Mouse (Mus musculus) MEL (cell line): ENCODE results near the gene 1700080O16Rik.

Experiments
- CHD1 ChIP-seq: IDR thresholded peaks from 2 replicates; pipeline ENCODE4 v1.6.1; 2012; ENCODE audit warnings: low read depth, mild to moderate bottlenecking, inconsistent platforms, low read length, improper control_type of control experiment
- CTCF ChIP-seq, 3 experiments: IDR thresholded peaks in 2 of 3; conservative IDR thresholded peaks in 1 of 3; 2 replicates each; pipeline ENCODE4 v1.5.1; 2011 to 2012; ENCODE audit warnings: low read length in 3 of 3, low read depth in 2 of 3, mild to moderate bottlenecking in 2 of 3, improper control_type of control experiment in 1 of 3, inconsistent platforms in 1 of 3, mixed read lengths in 1 of 3, moderate library complexity in 1 of 3; ENCODE audit not compliant: control insufficient read depth in 1 of 3, insufficient read depth in 1 of 3, poor library complexity in 1 of 3, severe bottlenecking in 1 of 3
- E2F4 ChIP-seq: IDR thresholded peaks from 2 replicates; pipeline ENCODE4 v1.6.1; 2011; ENCODE audit warnings: low read depth, low read length, improper control_type of control experiment, borderline replicate concordance
- GABPA ChIP-seq: IDR thresholded peaks from 2 replicates; pipeline ENCODE4 v1.6.1; 2012; ENCODE audit warnings: low read depth, mild to moderate bottlenecking, inconsistent platforms, low read length, improper control_type of control experiment, moderate library complexity
- MAFK ChIP-seq: IDR thresholded peaks from 2 replicates; pipeline ENCODE4 v1.6.1; 2011; ENCODE audit warnings: low read depth, mild to moderate bottlenecking, low read length, improper control_type of control experiment, borderline replicate concordance
- POLR2A ChIP-seq, 2 experiments: IDR thresholded peaks; 2 replicates each; pipeline ENCODE4 v1.6.1; 2011 to 2012; ENCODE audit warnings: low read length in 2 of 2, mild to moderate bottlenecking in 2 of 2, control low read depth in 1 of 2, improper control_type of control experiment in 1 of 2, low read depth in 1 of 2, moderate library complexity in 1 of 2; ENCODE audit not compliant: control insufficient read depth in 1 of 2, insufficient read depth in 1 of 2, poor library complexity in 1 of 2
- RCOR1 ChIP-seq: IDR thresholded peaks from 2 replicates; pipeline ENCODE4 v1.6.1; 2012; ENCODE audit warnings: low read depth, mild to moderate bottlenecking, inconsistent platforms, low read length, improper control_type of control experiment
- SIN3A ChIP-seq: IDR thresholded peaks from 2 replicates; pipeline ENCODE4 v1.6.1; 2012; ENCODE audit warnings: low read length, improper control_type of control experiment, inconsistent platforms
- USF1 ChIP-seq: IDR thresholded peaks from 2 replicates; pipeline ENCODE4 v1.6.1; 2014; ENCODE audit warnings: low read depth, mild to moderate bottlenecking, inconsistent platforms, low read length, improper control_type of control experiment, moderate library complexity

DNA sequence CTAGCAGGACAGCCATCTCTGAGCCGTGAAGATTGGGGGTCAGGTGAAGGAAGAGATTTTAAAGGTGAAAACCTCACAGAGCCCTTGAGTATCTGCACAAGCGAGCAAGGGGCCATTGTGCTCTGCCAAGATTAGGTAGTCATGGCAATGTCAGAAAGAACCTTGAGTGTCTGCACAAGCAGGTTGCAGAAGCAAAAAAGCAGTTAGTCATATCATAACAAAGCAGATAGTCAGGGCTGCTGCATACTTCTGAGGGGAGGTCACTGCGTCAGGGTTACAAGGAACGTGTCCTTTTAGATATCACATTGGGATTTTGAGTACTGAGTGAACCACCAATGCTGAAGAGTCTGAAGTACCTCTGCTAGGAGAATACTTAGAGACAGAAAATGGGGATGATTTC lies 3.8 kb upstream of the 1700080O16Rik start:
- TF ChIP-seq GABPA = no peak
- TF ChIP-seq MAFK = no peak
- no peak for TF ChIP-seq CTCF (IDR thresholded peaks at IDR 0.05 in 2 of 3, conservative IDR thresholded peaks at IDR 0.05 in 1 of 3; ENCODE audit: control insufficient read depth in 1 of 3, insufficient read depth in 1 of 3, low read depth in 2 of 3, low read length in 3 of 3, poor library complexity in 1 of 3, severe bottlenecking in 1 of 3)
- TF ChIP-seq CHD1 = no peak
- TF ChIP-seq E2F4 = no peak
- no peak for TF ChIP-seq POLR2A (IDR thresholded peaks at IDR 0.05; ENCODE audit: control insufficient read depth in 1 of 2, insufficient read depth in 1 of 2, low read depth in 1 of 2, low read length in 2 of 2, poor library complexity in 1 of 2)
- no peak for TF ChIP-seq USF1
- no peak for TF ChIP-seq SIN3A
- no peak for TF ChIP-seq RCOR1
